Mouse (Mus musculus): ENCODE data around the gene Hmces. TPM values are rescaled to one million over a fixed set of nuclear protein-coding genes. Genes with fewer than 3 reads are reported as not detected.
A peak's percentile ranks its signal among the peaks of the same experiment; 100 is the strongest.

Gene Hmces
- total RNA-seq (2014; fragmentation: Nextera tagmentation) = 21.8 and 30.2 TPM in 2 replicates
- 23.2 and 27.3 TPM in 2 replicates for total RNA-seq (2017)

GRCm38 (mm10) chr6:87913661-87914325, at the start of gene Hmces:
Gene Hmces (plus strand): TSS chr6:87913935.
- peak; percentile 65 for ATAC-seq (replicated peaks; ENCODE audit: poor library complexity, severe bottlenecking)

GRCm38 (mm10) chr6:87866211-87866610, 47.5 kb upstream of the Hmces start:
- ATAC-seq (replicated peaks; ENCODE audit: poor library complexity, severe bottlenecking) = peak; percentile 59; the same call in 1 of the 2 replicates

- ATAC-seq (replicated peaks; ENCODE audit: poor library complexity, severe bottlenecking) = no peak
Measured at GRCm38 (mm10) chr6:87867256-87867655, 46.5 kb upstream of the Hmces start.

- ATAC-seq (replicated peaks; ENCODE audit: poor library complexity, severe bottlenecking) = peak; percentile 77
Measured at GRCm38 (mm10) chr6:87868871-87869506, 44.7 kb upstream of the Hmces start.

DNA sequence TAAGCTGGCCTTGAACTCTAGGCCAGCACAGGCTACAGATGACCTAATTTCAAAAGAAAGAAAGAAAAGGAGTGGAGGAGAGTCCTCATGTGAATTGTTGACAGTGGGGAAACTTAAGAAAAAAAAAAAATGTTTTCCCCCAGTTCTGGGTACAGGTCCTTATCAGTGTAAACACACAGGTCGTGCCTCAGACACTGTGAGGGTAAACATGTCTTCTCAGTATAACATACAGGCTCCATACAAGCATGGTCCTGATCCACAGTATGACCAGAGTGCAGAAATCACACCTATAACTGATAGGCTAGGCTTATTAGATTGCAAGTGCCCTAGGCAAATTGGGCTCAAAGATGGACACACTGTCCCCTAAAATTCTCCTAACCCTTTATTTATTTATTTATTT, 43.3 kb upstream of the Hmces start:
- ATAC-seq (replicated peaks; ENCODE audit: poor library complexity, severe bottlenecking) = no peak

DNA sequence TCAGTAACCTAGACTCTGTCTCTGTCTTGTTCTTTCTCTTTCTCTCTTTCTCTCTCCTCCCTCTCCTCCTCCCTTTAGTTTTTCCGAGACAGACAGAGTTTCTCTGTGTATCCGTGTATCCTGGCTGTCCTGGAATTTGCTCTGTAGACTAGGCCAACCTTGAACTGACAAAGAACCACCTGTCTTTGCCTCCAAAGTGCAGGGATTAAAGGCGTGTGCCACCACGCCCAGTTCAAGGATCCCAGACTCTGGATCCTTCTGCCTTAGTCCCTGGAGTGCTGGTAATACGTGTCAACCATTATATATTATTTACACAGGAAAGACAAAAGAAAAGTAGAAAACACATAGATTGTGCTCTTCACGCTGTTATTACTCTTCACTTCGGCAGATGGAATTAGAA, 42.5 kb upstream of the Hmces start:
- ATAC-seq (replicated peaks; ENCODE audit: poor library complexity, severe bottlenecking) = no peak

DNA sequence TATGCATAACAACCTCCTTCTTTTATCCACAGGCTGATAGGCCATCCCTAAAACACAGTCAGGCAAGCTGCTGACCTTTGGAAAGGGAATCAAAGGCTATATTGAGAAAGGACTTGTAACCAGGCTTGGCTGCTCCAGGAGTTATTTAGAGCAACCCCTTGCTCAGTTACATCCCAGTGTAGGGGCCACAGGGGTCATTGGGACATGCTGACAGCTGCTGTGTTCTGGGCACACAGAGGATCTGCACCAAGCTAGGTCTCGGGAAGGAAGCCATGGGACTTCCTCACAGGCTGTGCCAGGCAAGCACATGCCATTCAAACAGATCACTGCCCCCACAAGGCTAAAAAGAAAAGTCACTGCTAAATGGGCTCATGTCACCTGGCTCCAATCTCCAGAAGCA, 40.6 kb upstream of the Hmces start:
- ATAC-seq (replicated peaks; ENCODE audit: poor library complexity, severe bottlenecking) = no peak; the same call in 1 of the 2 replicates

DNA sequence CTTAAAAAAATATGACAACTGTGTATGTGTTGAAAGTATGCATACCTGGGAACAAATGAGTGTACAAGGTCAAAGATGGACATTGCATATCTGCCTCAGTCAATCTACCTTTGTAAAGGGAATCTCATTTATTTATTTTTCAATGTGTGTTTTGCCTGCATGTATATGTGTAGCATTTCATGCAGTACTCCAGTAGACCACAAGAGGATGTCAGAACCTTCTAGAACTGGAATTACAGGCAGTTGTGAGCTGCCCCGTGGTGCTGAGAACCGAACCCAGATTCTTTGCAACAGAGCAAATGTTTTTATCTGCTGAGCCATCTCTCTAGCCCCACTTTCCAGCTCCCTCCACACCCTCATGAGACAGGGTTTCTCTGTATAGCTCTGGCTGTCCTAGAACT, 39.8 kb upstream of the Hmces start:
- no peak for ATAC-seq (replicated peaks; ENCODE audit: poor library complexity, severe bottlenecking)

DNA sequence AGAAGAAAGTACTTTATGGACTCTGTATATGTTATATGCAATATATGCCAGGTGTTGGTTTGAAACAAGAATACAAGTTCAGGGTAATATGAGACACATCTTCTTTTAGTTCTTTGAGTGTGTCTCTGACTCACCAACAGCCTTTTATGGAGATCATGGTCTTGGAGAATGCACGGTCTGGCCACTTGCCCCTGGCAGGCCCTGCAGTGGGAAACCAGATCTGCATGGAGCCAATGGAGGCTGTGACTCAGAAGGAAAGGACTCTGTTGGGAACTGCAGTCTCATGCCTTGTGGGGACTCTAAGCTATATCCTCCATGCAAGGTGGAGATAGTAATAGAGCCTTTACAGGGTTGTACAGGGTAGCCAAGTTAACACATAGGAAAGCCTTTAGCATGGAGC, 38.7 kb upstream of the Hmces start:
- no peak for ATAC-seq (replicated peaks; ENCODE audit: poor library complexity, severe bottlenecking)

- ATAC-seq (replicated peaks; ENCODE audit: poor library complexity, severe bottlenecking) = no peak
Measured at GRCm38 (mm10) chr6:87875562-87875961, 38.2 kb upstream of the Hmces start.

- peak; percentile 50 for ATAC-seq (replicated peaks; ENCODE audit: poor library complexity, severe bottlenecking)
Measured at GRCm38 (mm10) chr6:87876068-87876643, 37.6 kb upstream of the Hmces start.

DNA sequence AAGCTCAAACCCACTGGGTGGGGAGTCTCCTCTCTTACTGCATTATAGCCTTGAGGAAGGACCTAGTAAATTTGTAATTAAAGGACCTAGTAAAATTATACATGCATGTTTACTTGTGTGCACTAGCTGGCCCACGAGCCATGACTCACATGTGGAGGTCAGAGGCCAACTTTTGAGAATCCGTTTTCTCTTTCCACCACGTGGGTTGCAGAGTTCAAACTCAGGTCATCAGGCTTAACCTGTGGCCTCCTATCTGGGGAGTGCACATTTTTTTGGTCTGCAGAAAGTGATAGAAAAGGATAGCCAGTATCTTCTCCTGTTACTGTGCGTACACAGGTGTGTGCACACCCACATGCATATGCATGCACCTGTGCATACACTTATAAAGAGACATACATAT, 34.7 kb upstream of the Hmces start:
- ATAC-seq (replicated peaks; ENCODE audit: poor library complexity, severe bottlenecking) = no peak

GRCm38 (mm10) chr6:87879628-87880027, 34.1 kb upstream of the Hmces start:
- no peak for ATAC-seq (replicated peaks; ENCODE audit: poor library complexity, severe bottlenecking)

- ATAC-seq (replicated peaks; ENCODE audit: poor library complexity, severe bottlenecking) = no peak
Measured at GRCm38 (mm10) chr6:87882221-87882620, 31.5 kb upstream of the Hmces start.

DNA sequence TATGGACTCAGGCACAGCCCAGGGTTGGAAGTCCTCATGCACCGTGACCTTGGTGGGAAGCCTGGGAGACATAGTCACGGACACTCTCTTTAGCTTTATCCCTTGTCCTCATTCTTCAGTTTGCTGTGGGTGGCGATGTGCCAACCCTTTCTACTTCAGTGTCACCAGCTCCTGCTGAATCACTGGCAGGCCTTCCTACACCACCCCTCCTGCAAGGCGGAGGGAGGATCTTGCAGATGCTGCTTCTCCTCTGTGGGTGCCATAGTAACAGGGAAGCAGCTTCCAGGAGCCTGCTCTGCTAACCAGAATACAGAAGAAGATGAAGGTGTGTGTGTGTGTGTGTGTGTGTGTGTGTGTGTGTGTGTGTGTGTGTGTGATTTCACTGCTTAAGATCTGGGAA, 30.9 kb upstream of the Hmces start:
- peak; percentile 40 for ATAC-seq (replicated peaks; ENCODE audit: poor library complexity, severe bottlenecking)

DNA sequence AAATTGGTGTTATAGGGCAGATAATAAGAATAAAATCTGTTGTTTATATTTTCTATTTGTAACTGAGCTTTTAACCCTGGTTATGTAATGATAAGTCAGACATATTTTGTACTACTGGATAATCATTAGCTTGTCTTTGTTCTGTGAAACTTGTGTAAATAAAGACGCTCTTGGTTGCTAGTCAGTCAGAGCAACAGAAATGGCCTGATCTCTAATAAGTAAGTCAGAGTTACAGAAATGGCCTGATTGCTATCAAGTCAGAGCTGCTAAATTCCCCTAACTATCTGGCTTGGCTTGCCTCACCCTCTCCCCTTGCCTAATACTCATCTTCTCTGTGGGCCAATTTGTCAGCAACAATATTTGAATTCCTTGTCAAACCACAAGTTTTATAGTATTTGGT, 27.0 kb upstream of the Hmces start:
- no peak for ATAC-seq (replicated peaks; ENCODE audit: poor library complexity, severe bottlenecking)

- peak; percentile 98 for ATAC-seq (replicated peaks; ENCODE audit: poor library complexity, severe bottlenecking)
Measured at GRCm38 (mm10) chr6:87887594-87888233, 26.0 kb upstream of the Hmces start, which contains the start of gene Copg1. Gene Copg1 (plus strand): TSS chr6:87887814.

- ATAC-seq (replicated peaks; ENCODE audit: poor library complexity, severe bottlenecking) = no peak
Measured at GRCm38 (mm10) chr6:87893931-87894330, 19.8 kb upstream of the Hmces start.

DNA sequence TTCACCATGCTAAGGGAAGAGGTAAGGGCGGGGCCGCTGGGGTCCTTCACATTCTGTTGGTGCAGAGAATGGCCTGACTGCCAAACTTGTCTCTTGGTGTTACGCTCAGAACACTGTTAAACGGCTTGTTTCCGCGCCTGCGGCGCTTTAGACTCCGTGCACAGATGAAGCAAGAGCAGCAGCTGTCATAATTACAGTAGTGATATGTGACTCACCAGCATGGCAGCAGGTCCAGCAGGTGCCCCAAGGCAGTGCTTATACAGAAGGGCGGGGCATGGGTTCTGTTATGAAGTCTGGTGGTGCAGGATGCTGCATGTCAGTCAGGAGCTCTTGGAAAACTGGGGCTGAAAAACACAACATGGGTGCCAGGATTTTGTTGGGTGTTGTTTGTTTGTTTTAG, 15.7 kb upstream of the Hmces start:
- ATAC-seq (replicated peaks; ENCODE audit: poor library complexity, severe bottlenecking) = no peak

- no peak for ATAC-seq (replicated peaks; ENCODE audit: poor library complexity, severe bottlenecking)
Measured at GRCm38 (mm10) chr6:87906632-87907031, 7.1 kb upstream of the Hmces start.

- no peak for ATAC-seq (replicated peaks; ENCODE audit: poor library complexity, severe bottlenecking)
Measured at GRCm38 (mm10) chr6:87909181-87909580, 4.6 kb upstream of the Hmces start.
